Mouse (Mus musculus): ENCODE measurements around the gene Rheb.
"Not testable (repeated sequence)": the region's sequence is repeated elsewhere in the genome, so short reads cannot be mapped to it uniquely, and the experiment has no call there.

The Rheb gene

GRCm38 (mm10) chr5:24842274-24843102 is at the start of gene Rheb:
Gene Rheb, minus strand, starts transcription at chr5:24842624.
- peak; percentile 97 for DNase-seq (ENCODE audit: low spot score)

GRCm38 (mm10) chr5:24889860-24890259 is 47.4 kb upstream of the Rheb start:
- DNase-seq (ENCODE audit: low spot score): no peak

- no peak for DNase-seq (ENCODE audit: low spot score)
Measured at GRCm38 (mm10) chr5:24888874-24889591, 46.6 kb upstream of the Rheb start.

- no peak for DNase-seq (ENCODE audit: low spot score)
Measured at GRCm38 (mm10) chr5:24887271-24887670, 44.8 kb upstream of the Rheb start.

- DNase-seq (ENCODE audit: low spot score): no peak
Measured at GRCm38 (mm10) chr5:24878713-24879112, 36.3 kb upstream of the Rheb start.

- DNase-seq (ENCODE audit: low spot score): peak; percentile 31
Measured at GRCm38 (mm10) chr5:24877836-24878624, 35.6 kb upstream of the Rheb start.

GRCm38 (mm10) chr5:24876653-24877052 is 34.2 kb upstream of the Rheb start:
- DNase-seq (ENCODE audit: low spot score): no peak

GRCm38 (mm10) chr5:24874111-24874510 is 31.7 kb upstream of the Rheb start:
- no peak for DNase-seq (ENCODE audit: low spot score)

GRCm38 (mm10) chr5:24873221-24873620 is 30.8 kb upstream of the Rheb start:
- DNase-seq (ENCODE audit: low spot score): no peak

GRCm38 (mm10) chr5:24871276-24871675 is 28.9 kb upstream of the Rheb start:
- DNase-seq (ENCODE audit: low spot score): no peak

- DNase-seq (ENCODE audit: low spot score): no peak
Measured at GRCm38 (mm10) chr5:24869796-24870289, 27.4 kb upstream of the Rheb start.

GRCm38 (mm10) chr5:24863804-24864203 is 21.4 kb upstream of the Rheb start:
- no peak for DNase-seq (ENCODE audit: low spot score)

GRCm38 (mm10) chr5:24861449-24861930 is 19.1 kb upstream of the Rheb start:
- DNase-seq (ENCODE audit: low spot score): no peak

- DNase-seq (ENCODE audit: low spot score): peak; percentile 22
Measured at GRCm38 (mm10) chr5:24860635-24861448, 18.4 kb upstream of the Rheb start.

- DNase-seq (ENCODE audit: low spot score): no peak
Measured at GRCm38 (mm10) chr5:24859771-24860540, 17.5 kb upstream of the Rheb start.

GRCm38 (mm10) chr5:24854827-24855600 is 12.6 kb upstream of the Rheb start:
- DNase-seq (ENCODE audit: low spot score): no peak

GRCm38 (mm10) chr5:24854256-24854655 is 11.8 kb upstream of the Rheb start:
- no peak for DNase-seq (ENCODE audit: low spot score)

GRCm38 (mm10) chr5:24848261-24848660 is 5.8 kb upstream of the Rheb start:
- DNase-seq (ENCODE audit: low spot score): not testable (repeated sequence)

- no peak for DNase-seq (ENCODE audit: low spot score)
Measured at GRCm38 (mm10) chr5:24843841-24844240, 1.4 kb upstream of the Rheb start.

- DNase-seq (ENCODE audit: low spot score): no peak
Measured at GRCm38 (mm10) chr5:24843103-24843475, 665 bp upstream of the Rheb start.

Data from ovary, postnatal 36 days (tissue).